ENCODE assay signal across 31 mouse cellular contexts in the genomic region with DNA sequence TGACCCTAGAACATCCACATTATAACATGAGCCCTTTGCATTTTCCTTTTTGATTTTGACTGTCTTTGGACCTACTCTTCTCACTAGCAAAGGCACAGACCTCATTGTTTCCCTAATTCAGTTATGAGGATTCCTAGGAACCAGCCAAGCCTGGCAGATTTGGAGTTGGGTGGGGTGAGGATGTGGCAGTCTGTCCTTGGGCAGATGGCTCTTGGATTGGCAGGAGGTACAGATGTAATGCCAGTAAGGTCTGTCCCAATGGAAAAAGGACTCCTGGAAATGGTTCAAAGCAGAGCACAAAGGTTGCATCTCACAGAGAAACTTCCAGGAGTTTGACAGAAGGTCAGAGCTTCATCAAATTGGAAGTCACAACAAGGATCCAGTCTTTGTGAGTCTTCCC.
"Had no signal": no experiment of that assay in that cellular context is flagged by ENCODE, and none has a peak within 500 bp of the region (broad histone marks: within the 10 kb centered on the region; RNA-seq: fewer than 3 reads in every experiment).

No protein-coding gene starts in this region.

- DNase-seq: left cerebral cortex, postnatal 4 days; liver; liver, embryonic 13.5 days; liver, postnatal 0 days; lung, adult 18-20 months; lung, adult 2 months; lung, embryonic 14.5 days; lung, postnatal 10 days; lung, postnatal 14 days; lung, postnatal 36 days; lung, postnatal 4 days had no signal

- H3K9ac ChIP-seq: limb, embryonic 12.5 days; limb, embryonic 13.5 days; limb, embryonic 15.5 days; liver, embryonic 12.5 days; liver, embryonic 13.5 days; liver, embryonic 14.5 days; liver, embryonic 15.5 days; liver, postnatal 0 days; lung, embryonic 14.5 days; lung, embryonic 15.5 days; midbrain, embryonic 12.5 days; midbrain, embryonic 13.5 days; midbrain, embryonic 15.5 days; neural tube, embryonic 12.5 days had no signal

- H3K4me1 ChIP-seq: limb, embryonic 10.5 days; limb, embryonic 12.5 days; limb, embryonic 13.5 days; limb, embryonic 15.5 days; liver, embryonic 12.5 days; liver, embryonic 13.5 days; liver, embryonic 15.5 days; lung, embryonic 15.5 days; megakaryocyte, embryonic 14.5 days; midbrain, embryonic 10.5 days; midbrain, embryonic 12.5 days; midbrain, embryonic 13.5 days; midbrain, embryonic 15.5 days; neural tube, embryonic 12.5 days had no signal

- H3K27me3 ChIP-seq: limb, embryonic 12.5 days; limb, embryonic 13.5 days; limb, embryonic 15.5 days; liver, embryonic 12.5 days; liver, embryonic 13.5 days; liver, embryonic 15.5 days; lung, embryonic 15.5 days; megakaryocyte, embryonic 14.5 days; midbrain, embryonic 12.5 days; midbrain, embryonic 13.5 days; midbrain, embryonic 15.5 days; neural tube, embryonic 12.5 days had no signal

- H3K27ac ChIP-seq: limb, embryonic 10.5 days; limb, embryonic 12.5 days; limb, embryonic 13.5 days; limb, embryonic 15.5 days; liver, embryonic 12.5 days; liver, embryonic 13.5 days; liver, embryonic 14.5 days; liver, embryonic 15.5 days; lung, embryonic 15.5 days; macrophage; midbrain, embryonic 10.5 days; midbrain, embryonic 12.5 days; midbrain, embryonic 13.5 days; midbrain, embryonic 15.5 days; neural tube, embryonic 12.5 days had no signal

- ATAC-seq: liver, embryonic 12.5 days; liver, postnatal 0 days; lung, postnatal 0 days; midbrain, embryonic 13.5 days; midbrain, embryonic 15.5 days; midbrain, embryonic 16.5 days had no signal

- H3K9me3 ChIP-seq: limb, embryonic 10.5 days; limb, embryonic 12.5 days; limb, embryonic 15.5 days; liver, embryonic 12.5 days; liver, embryonic 13.5 days; liver, embryonic 15.5 days; lung, embryonic 15.5 days; megakaryocyte, embryonic 14.5 days; midbrain, embryonic 10.5 days; midbrain, embryonic 12.5 days; midbrain, embryonic 13.5 days; midbrain, embryonic 15.5 days; neural tube, embryonic 12.5 days had no signal

- H3K4me3 ChIP-seq: limb, embryonic 10.5 days; limb, embryonic 12.5 days; limb, embryonic 13.5 days; limb, embryonic 15.5 days; liver, embryonic 12.5 days; liver, embryonic 13.5 days; liver, embryonic 15.5 days; lung, embryonic 15.5 days; megakaryocyte, embryonic 14.5 days; midbrain, embryonic 10.5 days; midbrain, embryonic 12.5 days; midbrain, embryonic 13.5 days; midbrain, embryonic 15.5 days; myocyte; neural tube, embryonic 12.5 days had no signal

- H3K36me3 ChIP-seq: limb, embryonic 10.5 days; limb, embryonic 12.5 days; limb, embryonic 13.5 days; limb, embryonic 15.5 days; liver, embryonic 12.5 days; liver, embryonic 13.5 days; liver, embryonic 15.5 days; lung, embryonic 15.5 days; midbrain, embryonic 10.5 days; midbrain, embryonic 12.5 days; midbrain, embryonic 13.5 days; midbrain, embryonic 15.5 days; neural tube, embryonic 12.5 days had no signal

- H3K4me2 ChIP-seq: limb, embryonic 12.5 days; limb, embryonic 13.5 days; limb, embryonic 15.5 days; liver, embryonic 11.5 days; liver, embryonic 12.5 days; liver, embryonic 13.5 days; liver, embryonic 15.5 days; lung, embryonic 14.5 days; lung, embryonic 15.5 days; midbrain, embryonic 11.5 days; midbrain, embryonic 12.5 days; midbrain, embryonic 13.5 days; midbrain, embryonic 15.5 days; neural tube, embryonic 12.5 days had no signal
